ENCODE assay signal across 12 mouse cellular contexts in the genomic region with DNA sequence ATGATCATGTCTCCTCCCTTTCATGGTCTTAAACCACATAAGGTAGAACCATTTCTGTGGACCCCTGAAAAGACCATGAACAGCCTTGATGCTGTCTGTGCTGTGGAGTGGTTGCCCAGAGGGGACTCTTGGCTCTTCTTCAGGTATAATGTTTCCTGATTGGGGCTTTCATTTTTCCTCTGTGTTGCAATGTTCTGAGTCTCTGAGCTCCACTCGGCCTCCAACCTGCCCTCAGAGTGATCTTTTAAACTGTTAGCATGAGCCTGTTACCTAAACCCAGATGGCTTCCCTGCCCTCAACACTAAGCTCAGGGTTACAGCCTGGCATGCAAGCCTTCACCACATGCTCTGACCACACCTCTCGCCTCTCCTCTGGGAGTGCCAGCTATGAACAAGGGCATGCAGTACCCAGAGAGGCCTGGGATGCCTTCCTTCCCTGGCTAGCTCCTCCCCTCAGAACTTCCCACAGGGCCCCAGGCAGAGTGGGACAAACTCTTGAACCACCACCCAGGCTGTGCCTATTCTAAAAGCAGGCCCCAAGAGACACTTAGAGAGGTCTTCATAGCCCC. TPM values are rescaled to one million over a fixed set of nuclear protein-coding genes. Genes with fewer than 3 reads are reported as not detected.
A peak's percentile ranks its signal among the peaks of the same experiment; 100 is the strongest.
DNase-seq lines count a peak whose midpoint lies in the region; ATAC-seq and TF ChIP-seq lines count a peak whose summit lies in the region.
"Had no signal": no experiment of that assay in that cellular context is flagged by ENCODE, and none has a peak within 500 bp of the region (broad histone marks: within the 10 kb centered on the region; RNA-seq: fewer than 3 reads in every experiment).

No protein-coding gene starts in this region.

- no peak overlapping the region for H3K4me3 ChIP-seq in embryonic facial prominence, embryonic 13.5 days
- no peak overlapping the region for H3K4me3 ChIP-seq in embryonic facial prominence, embryonic 10.5 days
- no peak overlapping the region for H3K4me3 ChIP-seq in intestine, postnatal 0 days (ENCODE audit: low read depth, low read length)
- no peak overlapping the region for H3K4me3 ChIP-seq in intestine, embryonic 15.5 days (replicated peaks)
- H3K4me3 ChIP-seq in embryonic facial prominence, embryonic 15.5 days (replicated peaks): no peak overlapping the region
- no peak overlapping the region for H3K4me3 ChIP-seq in limb, embryonic 15.5 days
- H3K4me3 ChIP-seq: forebrain, embryonic 13.5 days had no signal

- peak overlapping the region; percentile 62 for H3K27ac ChIP-seq in embryonic facial prominence, embryonic 13.5 days
- H3K27ac ChIP-seq in embryonic facial prominence, embryonic 10.5 days (replicated peaks): no peak overlapping the region
- no peak overlapping the region for H3K27ac ChIP-seq in intestine, postnatal 0 days (ENCODE audit: low read depth, low read length)
- no peak overlapping the region for H3K27ac ChIP-seq in intestine, embryonic 15.5 days
- H3K27ac ChIP-seq in embryonic facial prominence, embryonic 15.5 days (replicated peaks): peak overlapping the region; percentile 44
- H3K27ac ChIP-seq in limb, embryonic 15.5 days: peak overlapping the region; percentile 59
- H3K27ac ChIP-seq: forebrain, embryonic 13.5 days had no signal

- ATAC-seq in embryonic facial prominence, embryonic 13.5 days (ENCODE audit: insufficient number of reproducible peaks, insufficient read depth, low FRiP score, low TSS enrichment, low read depth): no peak
- peak; percentile 12; the same call in 1 of the 2 replicates for ATAC-seq in intestine, postnatal 0 days
- ATAC-seq in intestine, embryonic 15.5 days: no peak
- ATAC-seq in embryonic facial prominence, embryonic 15.5 days (ENCODE audit: insufficient number of reproducible peaks, low FRiP score, low TSS enrichment, low read depth): peak; percentile 35; the same call in 1 of the 2 replicates
- ATAC-seq in limb, embryonic 15.5 days (ENCODE audit: insufficient number of reproducible peaks, low FRiP score, low TSS enrichment, low read depth): no peak
- no peak for ATAC-seq in monocyte, adult 5-6 weeks (replicated peaks; ENCODE audit: insufficient number of reproducible peaks, low FRiP score, low TSS enrichment, poor library complexity, severe bottlenecking)
- ATAC-seq: forebrain, embryonic 13.5 days had no signal

- no peak overlapping the region for H3K9ac ChIP-seq in embryonic facial prominence, embryonic 13.5 days
- H3K9ac ChIP-seq in intestine, postnatal 0 days (ENCODE audit: low read depth, low read length): no peak overlapping the region
- H3K9ac ChIP-seq in intestine, embryonic 15.5 days: no peak overlapping the region
- H3K9ac ChIP-seq in embryonic facial prominence, embryonic 15.5 days: no peak overlapping the region
- H3K9ac ChIP-seq in limb, embryonic 15.5 days: no peak overlapping the region
- H3K9ac ChIP-seq: forebrain, embryonic 13.5 days had no signal

- no peaks in the 10 kb centered on the region for H3K9me3 ChIP-seq in embryonic facial prominence, embryonic 13.5 days
- no peaks in the 10 kb centered on the region for H3K9me3 ChIP-seq in embryonic facial prominence, embryonic 10.5 days
- H3K9me3 ChIP-seq in intestine, postnatal 0 days (ENCODE audit: control insufficient read depth): no peaks in the 10 kb centered on the region
- H3K9me3 ChIP-seq in intestine, embryonic 15.5 days: no peaks in the 10 kb centered on the region
- H3K9me3 ChIP-seq in embryonic facial prominence, embryonic 15.5 days (replicated peaks): no peaks in the 10 kb centered on the region
- H3K9me3 ChIP-seq in limb, embryonic 15.5 days: no peaks in the 10 kb centered on the region
- H3K9me3 ChIP-seq: forebrain, embryonic 13.5 days had no signal

- no peak for DNase-seq in embryonic facial prominence, embryonic 10.5 days (ENCODE audit: low spot score)
- DNase-seq in urinary bladder, postnatal 14 days (ENCODE audit: low spot score): no peak
- DNase-seq: cerebellum, adult 18-20 months; lung, adult 18-20 months; thymus, postnatal 25 days had no signal

- TF ChIP-seq CTCF in intestine, postnatal 0 days (IDR thresholded peaks at IDR 0.05; ENCODE audit: low read depth): no peak

- H3K36me3 ChIP-seq in embryonic facial prominence, embryonic 13.5 days: peaks cover 58% of the 10 kb centered on the region
- peaks cover 58% of the 10 kb centered on the region for H3K36me3 ChIP-seq in embryonic facial prominence, embryonic 10.5 days (replicated peaks)
- H3K36me3 ChIP-seq in intestine, postnatal 0 days (ENCODE audit: control insufficient read depth, insufficient read depth): peaks cover 23% of the 10 kb centered on the region; the same call in 1 of the 2 replicates
- H3K36me3 ChIP-seq in intestine, embryonic 15.5 days: no peaks in the 10 kb centered on the region
- peaks cover 17% of the 10 kb centered on the region for H3K36me3 ChIP-seq in embryonic facial prominence, embryonic 15.5 days
- H3K36me3 ChIP-seq in limb, embryonic 15.5 days: peaks cover 54% of the 10 kb centered on the region

- H3K4me1 ChIP-seq in embryonic facial prominence, embryonic 13.5 days: peaks cover 67% of the 10 kb centered on the region
- peaks cover 66% of the 10 kb centered on the region for H3K4me1 ChIP-seq in embryonic facial prominence, embryonic 10.5 days
- H3K4me1 ChIP-seq in intestine, postnatal 0 days (replicated peaks; ENCODE audit: control insufficient read depth, insufficient read depth, low read length): peaks cover 16% of the 10 kb centered on the region
- H3K4me1 ChIP-seq in intestine, embryonic 15.5 days (replicated peaks): peaks cover 38% of the 10 kb centered on the region
- peaks cover 52% of the 10 kb centered on the region for H3K4me1 ChIP-seq in embryonic facial prominence, embryonic 15.5 days
- H3K4me1 ChIP-seq in limb, embryonic 15.5 days: peaks cover 66% of the 10 kb centered on the region
- H3K4me1 ChIP-seq: forebrain, embryonic 13.5 days had no signal

- H3K4me2 ChIP-seq in embryonic facial prominence, embryonic 13.5 days: no peak overlapping the region
- no peak overlapping the region for H3K4me2 ChIP-seq in intestine, postnatal 0 days (replicated peaks; ENCODE audit: low read depth)
- H3K4me2 ChIP-seq in intestine, embryonic 15.5 days (replicated peaks): no peak overlapping the region
- no peak overlapping the region for H3K4me2 ChIP-seq in embryonic facial prominence, embryonic 15.5 days (replicated peaks)
- H3K4me2 ChIP-seq in limb, embryonic 15.5 days: no peak overlapping the region
- H3K4me2 ChIP-seq: forebrain, embryonic 13.5 days had no signal

- no peaks in the 10 kb centered on the region for H3K27me3 ChIP-seq in embryonic facial prominence, embryonic 13.5 days
- H3K27me3 ChIP-seq in embryonic facial prominence, embryonic 10.5 days (replicated peaks; ENCODE audit: low read depth, poor library complexity, severe bottlenecking): no peaks in the 10 kb centered on the region
- H3K27me3 ChIP-seq in intestine, postnatal 0 days (replicated peaks; ENCODE audit: control insufficient read depth, insufficient read depth, low read length): no peaks in the 10 kb centered on the region
- no peaks in the 10 kb centered on the region for H3K27me3 ChIP-seq in intestine, embryonic 15.5 days (replicated peaks)
- H3K27me3 ChIP-seq in embryonic facial prominence, embryonic 15.5 days: no peaks in the 10 kb centered on the region
- H3K27me3 ChIP-seq in limb, embryonic 15.5 days: no peaks in the 10 kb centered on the region
- H3K27me3 ChIP-seq: forebrain, embryonic 13.5 days had no signal

- WGBS in embryonic facial prominence, embryonic 13.5 days: 55% methylated on average over 2 of the region's 2 CpGs
- 79% methylated on average over 2 of the region's 2 CpGs for WGBS in embryonic facial prominence, embryonic 10.5 days
- WGBS in intestine, postnatal 0 days: 65% methylated on average over 2 of the region's 2 CpGs
- 83% methylated on average over 2 of the region's 2 CpGs for WGBS in intestine, embryonic 15.5 days
- WGBS in embryonic facial prominence, embryonic 15.5 days: 57% methylated on average over 2 of the region's 2 CpGs
- 58% methylated on average over 2 of the region's 2 CpGs for WGBS in limb, embryonic 15.5 days

RNA-seq across cellular contexts. Expression of a gene that starts 18.3 kb away (rescaled TPM):
- polyA plus RNA-seq in embryonic facial prominence, embryonic 13.5 days (2015; fragmentation: Nextera tagmentation; extraction: Ambion mirVana): 29.4 and 32.7 TPM in 2 replicates
- polyA plus RNA-seq in embryonic facial prominence, embryonic 10.5 days (2016; fragmentation: Nextera tagmentation; extraction: Ambion mirVana): 12.9 and 15.2 TPM in 2 replicates
- polyA plus RNA-seq in intestine, postnatal 0 days (2015; fragmentation: Nextera tagmentation; extraction: Ambion mirVana): 10.3 and 12.1 TPM in 2 replicates
- 20.6 and 21.0 TPM in 2 replicates for polyA plus RNA-seq in intestine, embryonic 15.5 days (2015; fragmentation: Nextera tagmentation; extraction: Ambion mirVana)
- 34.0 and 35.2 TPM in 2 replicates for polyA plus RNA-seq in embryonic facial prominence, embryonic 15.5 days (2015; fragmentation: Nextera tagmentation; extraction: Ambion mirVana)
- polyA plus RNA-seq in limb, embryonic 15.5 days (2015; fragmentation: Nextera tagmentation; extraction: Ambion mirVana): 31.6 and 35.4 TPM in 2 replicates
- total RNA-seq in monocyte, adult 5-6 weeks (2017): 10.5 to 11.8 TPM (median 10.9 TPM) in 3 replicates

RNA-seq across cellular contexts. Expression of a gene that starts 56.6 kb away (rescaled TPM):
- 31.4 and 34.1 TPM in 2 replicates for polyA plus RNA-seq in embryonic facial prominence, embryonic 13.5 days (2015; fragmentation: Nextera tagmentation; extraction: Ambion mirVana)
- 76.6 and 77.0 TPM in 2 replicates for polyA plus RNA-seq in embryonic facial prominence, embryonic 10.5 days (2016; fragmentation: Nextera tagmentation; extraction: Ambion mirVana)
- polyA plus RNA-seq in intestine, postnatal 0 days (2015; fragmentation: Nextera tagmentation; extraction: Ambion mirVana): 73.8 and 80.0 TPM in 2 replicates
- 89.9 and 90.5 TPM in 2 replicates for polyA plus RNA-seq in intestine, embryonic 15.5 days (2015; fragmentation: Nextera tagmentation; extraction: Ambion mirVana)
- 25.3 and 30.6 TPM in 2 replicates for polyA plus RNA-seq in embryonic facial prominence, embryonic 15.5 days (2015; fragmentation: Nextera tagmentation; extraction: Ambion mirVana)
- 26.4 and 32.1 TPM in 2 replicates for polyA plus RNA-seq in limb, embryonic 15.5 days (2015; fragmentation: Nextera tagmentation; extraction: Ambion mirVana)
- 3.2 to 11.4 TPM (median 7.9 TPM) in 3 replicates for total RNA-seq in monocyte, adult 5-6 weeks (2017)

Comparison
In these comparisons a context has a peak if more than half of its experiments do, and no peak if none do; other contexts are left out.
1. ATAC-seq: peak in intestine, postnatal 0 days (single experiment) and embryonic facial prominence, embryonic 15.5 days (single experiment); none in embryonic facial prominence, embryonic 13.5 days (single experiment), intestine, embryonic 15.5 days (single experiment), limb, embryonic 15.5 days (single experiment) and monocyte, adult 5-6 weeks (single experiment).
2. H3K27ac ChIP-seq: peak in embryonic facial prominence, embryonic 13.5 days (single experiment), embryonic facial prominence, embryonic 15.5 days (single experiment) and limb, embryonic 15.5 days (single experiment); none in embryonic facial prominence, embryonic 10.5 days (single experiment), intestine, postnatal 0 days (single experiment) and intestine, embryonic 15.5 days (single experiment).